ENCODE assay signal across 9 mouse cellular contexts in genomic region chr3:102249401-102249991, GRCm38 (mm10). TPM values are rescaled to one million over a fixed set of nuclear protein-coding genes. Genes with fewer than 3 reads are reported as not detected.
DNase-seq lines count a peak whose midpoint lies in the region; ATAC-seq and TF ChIP-seq lines count a peak whose summit lies in the region.
"Had no signal": no experiment of that assay in that cellular context is flagged by ENCODE, and none has a peak within 500 bp of the region (broad histone marks: within the 10 kb centered on the region; RNA-seq: fewer than 3 reads in every experiment).

No protein-coding gene starts in this region.

- WGBS in neural tube, embryonic 11.5 days: 57% methylated on average over 9 of the region's 9 CpGs
- 54% methylated on average over 9 of the region's 9 CpGs for whole genome bisulfite sequencing in heart, embryonic 12.5 days

- no peak overlapping the region for H3K27ac ChIP-seq in neural tube, embryonic 11.5 days (ENCODE audit: low read depth, low read length)
- no peak overlapping the region for H3K27ac ChIP-seq in heart, embryonic 12.5 days (ENCODE audit: poor library complexity, severe bottlenecking)
- no peak overlapping the region for H3K27ac ChIP-seq in layer of hippocampus, adult 2 months
- H3K27ac ChIP-seq: limb, embryonic 12.5 days had no signal

- no peak overlapping the region for H3K4me2 ChIP-seq in neural tube, embryonic 11.5 days (ENCODE audit: low read depth)
- H3K4me2 ChIP-seq in heart, embryonic 12.5 days: no peak overlapping the region
- H3K4me2 ChIP-seq: limb, embryonic 12.5 days had no signal

- no peak overlapping the region for H3K9ac ChIP-seq in neural tube, embryonic 11.5 days (ENCODE audit: low read length)
- H3K9ac ChIP-seq in heart, embryonic 12.5 days: no peak overlapping the region
- H3K9ac ChIP-seq: limb, embryonic 12.5 days had no signal

- no peaks in the 10 kb centered on the region for H3K9me3 ChIP-seq in neural tube, embryonic 11.5 days (ENCODE audit: control insufficient read depth, low read length)
- H3K9me3 ChIP-seq in heart, embryonic 12.5 days (replicated peaks): no peaks in the 10 kb centered on the region
- H3K9me3 ChIP-seq: limb, embryonic 12.5 days had no signal

- H3K27me3 ChIP-seq in neural tube, embryonic 11.5 days (ENCODE audit: control insufficient read depth, insufficient read depth, low read length): no peaks in the 10 kb centered on the region
- H3K27me3 ChIP-seq in heart, embryonic 12.5 days (replicated peaks): 0 out of 2 replicates have a peak, but pooled peaks cover 4% of the 10 kb centered on the region
- H3K27me3 ChIP-seq: limb, embryonic 12.5 days had no signal

- H3K4me3 ChIP-seq in neural tube, embryonic 11.5 days (ENCODE audit: low read depth, low read length): no peak overlapping the region
- no peak overlapping the region for H3K4me3 ChIP-seq in heart, embryonic 12.5 days
- H3K4me3 ChIP-seq in layer of hippocampus, adult 2 months: no peak overlapping the region
- H3K4me3 ChIP-seq: limb, embryonic 12.5 days had no signal

- DNase-seq in neural tube, embryonic 11.5 days (ENCODE audit: low spot score): peak; percentile 58
- DNase-seq in neural tube, embryonic 10.5 days (ENCODE audit: extremely low spot score, low spot score): no peak
- DNase-seq in embryo, embryonic 10.5 days (ENCODE audit: low spot score): peak; percentile 79
- peak; percentile 50 to 75 for DNase-seq in layer of hippocampus, adult 2 months (ENCODE audit: low spot score in 2 of 2)
- peak; percentile 65 for DNase-seq in lung, postnatal 14 days
- DNase-seq in right cerebral cortex, adult 2 months (ENCODE audit: low spot score in 2 of 2): peak; percentile 81 to 82

- no peaks in the 10 kb centered on the region for H3K36me3 ChIP-seq in neural tube, embryonic 11.5 days (ENCODE audit: control insufficient read depth, insufficient read depth, low read length)
- H3K36me3 ChIP-seq in heart, embryonic 12.5 days: no peaks in the 10 kb centered on the region
- H3K36me3 ChIP-seq: limb, embryonic 12.5 days had no signal

- ATAC-seq in neural tube, embryonic 11.5 days (ENCODE audit: insufficient read depth, low FRiP score, low TSS enrichment): no peak
- peak; percentile 18; the same call in 1 of the 2 replicates for ATAC-seq in heart, embryonic 12.5 days (ENCODE audit: insufficient number of reproducible peaks, low FRiP score)
- no peak for ATAC-seq in megakaryocyte, adult 5-6 weeks (ENCODE audit: poor library complexity, severe bottlenecking)

- H3K4me1 ChIP-seq in neural tube, embryonic 11.5 days (ENCODE audit: control insufficient read depth, insufficient read depth, low read length): no peaks in the 10 kb centered on the region
- H3K4me1 ChIP-seq in heart, embryonic 12.5 days (replicated peaks): peaks cover 13% of the 10 kb centered on the region

- TF ChIP-seq CTCF in layer of hippocampus, adult 2 months (conservative IDR thresholded peaks at IDR 0.05): peak; percentile 98

RNA-seq across cellular contexts. Expression of gene Vangl1, which starts 45.0 kb away (rescaled TPM):
- 13.4 and 15.1 TPM in 2 replicates for polyA plus RNA-seq in neural tube, embryonic 11.5 days (2014; fragmentation: Nextera tagmentation; extraction: Ambion mirVana)
- 31.0 and 31.8 TPM in 2 replicates for polyA plus RNA-seq in heart, embryonic 12.5 days (2016; fragmentation: Nextera tagmentation; extraction: Ambion mirVana)
- 1 to 10 TPM; 4.2 to 5.8 TPM for total RNA-seq in layer of hippocampus, adult 2 months (2021)
- total RNA-seq in megakaryocyte, adult 5-6 weeks (2015): 1.1 TPM in 2 replicates
- 0.04 and 0.77 TPM in 2 replicates for total RNA-seq in megakaryocyte, adult 5-6 weeks (2017)
